Mouse (Mus musculus) stomach, postnatal 0 days (tissue): ENCODE measurements around the gene Cactin. TPM values are rescaled to one million over a fixed set of nuclear protein-coding genes. Genes with fewer than 3 reads are reported as not detected.

Source experiments
- ATAC-seq: fragments of 200-750 bp; cut with Nextera tagmentation; 2 replicates; pipeline ENCODE4 v1.8.0; 2017; ENCODE audit not compliant: low FRiP score, low TSS enrichment
- DNase-seq: peaks from one replicate; pipeline ENCODE4 v3.0.0-alpha.2; 2016; ENCODE audit warnings: low spot score
- H3K27ac ChIP-seq: fragments of 300-500 bp; sonication (generic); replicated peaks from 2 replicates; pipeline ENCODE4 v1.5.1; 2014; ENCODE audit warnings: mild to moderate bottlenecking, control low read depth
- H3K27me3 ChIP-seq: fragments of 300-500 bp; sonication (generic); 2 replicates; pipeline ENCODE4 v1.6.1; 2014; ENCODE audit warnings: low read length; ENCODE audit not compliant: control insufficient read depth, insufficient read depth
- H3K36me3 ChIP-seq: fragments of 300-500 bp; sonication (generic); 2 replicates; pipeline ENCODE4 v1.6.1; 2014; ENCODE audit warnings: low read length, mixed read lengths; ENCODE audit not compliant: control insufficient read depth, insufficient read depth
- H3K4me1 ChIP-seq: fragments of 300-500 bp; sonication (generic); replicated peaks from 2 replicates; pipeline ENCODE4 v1.6.1; 2014; ENCODE audit warnings: antibody characterized with exemption; ENCODE audit not compliant: control insufficient read depth, insufficient read depth
- H3K4me2 ChIP-seq: fragments of 300-500 bp; sonication (generic); replicated peaks from 2 replicates; pipeline ENCODE4 v1.6.1; 2014; ENCODE audit warnings: low read depth, mild to moderate bottlenecking, control low read depth, moderate library complexity
- H3K4me3 ChIP-seq: fragments of 300-500 bp; sonication (generic); 2 replicates; pipeline ENCODE4 v1.5.1; 2014; ENCODE audit warnings: low read depth, low read length, control low read depth
- H3K9ac ChIP-seq: fragments of 300-500 bp; sonication (generic); 2 replicates; pipeline ENCODE4 v1.6.1; 2014; ENCODE audit warnings: mild to moderate bottlenecking, low read length, control low read depth, mixed read lengths
- H3K9me3 ChIP-seq: fragments of 300-500 bp; sonication (generic); 2 replicates; pipeline ENCODE4 v1.6.1; 2016; ENCODE audit warnings: low read length; ENCODE audit not compliant: control insufficient read depth
- CTCF ChIP-seq: IDR thresholded peaks from 2 replicates; pipeline ENCODE4 v1.5.1; 2016; ENCODE audit warnings: antibody characterized with exemption, low read depth, mild to moderate bottlenecking, moderate library complexity
- EP300 ChIP-seq: optimal IDR thresholded peaks from 2 replicates; pipeline ENCODE3; 2016; ENCODE audit warnings: antibody characterized with exemption
- WGBS: fragments of 180-500 bp; shearing (Covaris S2); extraction: QIAGEN DNeasy Blood & Tissue Kit; methylation state at CpG from one replicate; pipeline ENCODE4 v1.1.7; 2014; 5-methylcytosine and 5-hydroxymethylcytosine counted together
- polyA plus RNA-seq: library from polyadenylated mRNA; unstranded; fragments of >200 nt; fragmentation: Nextera tagmentation; extraction: Ambion mirVana; gene quantifications from 2 replicates; pipeline ENCODE4 v1.2.1, GENCODE M21; 2015

Cactin gene
- polyA plus RNA-seq, 1 experiment from 2014 or later: 16.2 TPM

- no peaks in the 10 kb centered on the region for H3K9me3 ChIP-seq
- H3K4me2 ChIP-seq: peak overlapping the region; percentile 54
- peaks cover 7% of the 10 kb centered on the region; the same call in 1 of the 2 replicates for H3K4me1 ChIP-seq
- peak; percentile 19; the same call in 1 of the 2 replicates for ATAC-seq
- 39% methylated on average over 14 of the region's 14 CpGs for WGBS
- peak overlapping the region; percentile 94 for H3K27ac ChIP-seq
- H3K9ac ChIP-seq: peak overlapping the region; percentile 67; the same call in 1 of the 2 replicates
- peak overlapping the region; percentile 45; the same call in 1 of the 2 replicates for H3K4me3 ChIP-seq
- TF ChIP-seq EP300 (no peak), CTCF (no peak)
- H3K27me3 ChIP-seq: no peaks in the 10 kb centered on the region
- DNase-seq: peak; percentile 89
- no peaks in the 10 kb centered on the region for H3K36me3 ChIP-seq
Observed at GRCm38 (mm10) chr10:81289811-81290210, 31.1 kb upstream of the Cactin start.

DNA sequence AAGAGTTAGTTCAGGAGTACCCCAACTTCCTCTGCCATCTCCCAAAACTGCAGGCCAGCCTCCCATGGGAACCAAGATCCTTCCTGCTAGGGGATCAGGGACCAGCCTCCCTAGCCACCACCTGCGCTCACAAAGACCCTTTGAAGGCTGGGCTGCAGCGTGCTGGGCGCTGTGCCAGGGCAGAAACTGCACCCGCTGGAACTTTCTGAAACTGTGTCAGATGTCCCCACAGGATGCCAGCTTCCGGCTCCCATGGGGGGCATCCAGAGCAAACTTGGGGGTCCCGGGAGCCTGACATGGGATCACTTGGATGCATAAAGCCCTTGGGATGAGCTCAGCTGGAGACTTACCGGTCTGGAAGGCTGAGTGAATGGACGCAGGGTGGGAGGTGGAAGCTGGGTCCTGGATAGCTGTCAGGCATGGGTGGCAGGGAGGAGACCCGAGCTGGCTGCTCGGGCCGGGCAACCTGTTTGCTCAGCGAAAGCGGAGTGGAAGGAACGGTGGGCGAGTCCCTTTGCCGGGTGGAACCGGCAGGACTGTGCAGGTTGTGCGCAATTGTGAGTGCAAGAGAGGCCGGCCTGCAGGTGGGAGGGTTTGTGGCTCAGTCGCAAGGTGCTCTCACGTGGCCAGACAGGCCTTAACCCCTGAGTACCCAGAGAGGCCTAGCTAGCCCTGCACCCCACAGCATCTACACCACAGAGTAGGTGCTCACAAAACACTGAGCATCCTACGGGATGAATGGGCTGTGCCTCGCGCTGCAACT, 30.0 kb upstream of the Cactin start:
- peak overlapping the region; percentile 67 for H3K9ac ChIP-seq
- no peaks in the 10 kb centered on the region for H3K9me3 ChIP-seq
- no peaks in the 10 kb centered on the region for H3K27me3 ChIP-seq
- peak overlapping the region; percentile 45 for H3K4me3 ChIP-seq
- TF ChIP-seq EP300 (no peak), CTCF (no peak)
- 22% methylated on average over 24 of the region's 24 CpGs for WGBS
- H3K36me3 ChIP-seq: no peaks in the 10 kb centered on the region
- DNase-seq (peak; percentile 89), ATAC-seq (peak; percentile 37)
- H3K4me2 ChIP-seq: peak overlapping the region; percentile 54
- peaks cover 7% of the 10 kb centered on the region for H3K4me1 ChIP-seq
- peak overlapping the region; percentile 94 for H3K27ac ChIP-seq

DNA sequence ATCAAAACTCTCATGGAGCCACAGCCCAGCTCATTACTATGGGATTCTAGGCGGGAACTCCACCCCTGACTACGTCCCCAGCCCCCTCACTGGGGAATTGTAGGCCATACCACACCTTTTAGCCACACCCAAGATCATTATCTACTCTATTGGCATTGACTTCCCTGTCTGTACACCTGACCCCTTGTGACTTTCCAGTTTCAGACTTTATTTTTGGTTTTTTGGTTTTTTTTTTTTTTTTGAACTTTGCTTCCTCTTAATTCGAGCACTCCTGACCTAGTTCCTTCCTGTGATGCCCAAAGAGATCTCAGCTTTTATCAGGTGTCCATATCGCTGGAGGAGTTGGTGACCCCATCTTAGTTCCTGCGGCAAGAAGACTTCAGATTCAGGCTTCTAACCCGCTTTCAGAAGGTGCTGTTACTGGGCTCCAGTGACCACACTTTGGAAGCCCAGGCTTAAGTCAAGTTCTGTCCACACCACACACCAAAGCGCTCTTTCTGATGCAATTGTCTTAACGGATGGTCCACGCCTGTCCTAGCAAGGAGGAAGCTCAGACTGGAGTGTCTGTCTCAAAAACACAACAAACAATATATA, 29.3 kb upstream of the Cactin start, which contains the start of gene Tjp3:
TSS of gene Tjp3 (minus strand) at position 71 of the 594 bp plus-strand sequence.
- Histone ChIP-seq H3K9ac (peak within 1 kb of the TSS; percentile 67), H3K4me1 (peaks cover 7% of the 10 kb centered on the region), H3K36me3 (no peaks in the 10 kb centered on the region), H3K27me3 (no peaks in the 10 kb centered on the region), H3K4me2 (peak within 1 kb of the TSS; percentile 54), H3K9me3 (no peaks in the 10 kb centered on the region), H3K4me3 (peak within 1 kb of the TSS; percentile 45), H3K27ac (peak within 1 kb of the TSS; percentile 94)
- TF ChIP-seq CTCF (no peak), EP300 (no peak)
- no peak for ATAC-seq
- WGBS: 55% methylated on average over 9 of the region's 9 CpGs
- no peak for DNase-seq

DNA sequence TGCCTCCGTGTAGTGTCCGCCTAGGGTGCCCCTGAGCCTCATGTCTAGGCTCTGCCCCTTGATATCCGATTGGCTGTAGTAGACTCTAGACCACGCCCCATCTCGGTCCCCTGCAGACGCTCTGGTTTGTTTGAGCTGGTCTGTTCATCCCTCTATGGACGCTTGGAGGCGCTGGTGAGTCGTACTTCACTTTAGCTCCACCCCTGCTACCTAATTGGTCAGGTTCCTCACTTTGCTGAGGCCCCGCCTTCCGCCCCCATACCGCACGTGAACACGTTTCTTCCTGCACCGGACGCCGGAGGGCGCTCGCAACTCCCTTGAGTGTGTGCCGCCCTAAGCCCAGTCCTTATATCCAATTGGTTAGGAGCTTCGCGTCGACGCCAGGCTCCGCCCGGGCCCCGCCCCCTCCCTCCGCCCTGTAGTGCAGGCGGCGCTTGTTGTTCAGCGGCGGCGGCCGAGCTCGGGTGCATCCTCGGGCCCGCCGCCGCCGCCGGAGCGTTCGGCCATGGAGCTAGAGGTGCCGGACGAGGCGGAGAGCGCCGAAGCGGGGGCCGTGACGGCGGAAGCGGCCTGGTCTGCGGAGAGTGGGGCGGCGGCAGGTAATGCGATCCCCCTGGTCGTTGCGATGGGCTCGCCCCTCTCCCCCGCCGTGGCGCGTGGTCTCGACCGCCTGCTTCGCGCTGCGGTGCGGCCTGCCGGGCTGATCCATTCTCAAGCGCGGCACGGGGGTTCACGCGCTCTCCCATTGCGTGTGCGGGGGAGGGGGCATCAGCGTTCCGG, 28.2 kb upstream of the Cactin start, which contains the start of gene Pip5k1c:
TSS of gene Pip5k1c (plus strand) at position 410 of the 780 bp plus-strand sequence.
- Histone ChIP-seq H3K27ac (peak within 1 kb of the TSS; percentile 94), H3K4me2 (peak within 1 kb of the TSS; percentile 93), H3K4me3 (peak within 1 kb of the TSS; percentile 73), H3K27me3 (no peaks in the 10 kb centered on the region), H3K4me1 (peaks cover 7% of the 10 kb centered on the region), H3K9me3 (no peaks in the 10 kb centered on the region), H3K36me3 (no peaks in the 10 kb centered on the region), H3K9ac (peak within 1 kb of the TSS; percentile 86)
- ATAC-seq: peak; percentile 92
- WGBS: under 1% methylated on average over 50 of the region's 80 CpGs
- TF ChIP-seq EP300 (no peak), CTCF (peak; percentile 92)
- DNase-seq: peak; percentile 100

DNA sequence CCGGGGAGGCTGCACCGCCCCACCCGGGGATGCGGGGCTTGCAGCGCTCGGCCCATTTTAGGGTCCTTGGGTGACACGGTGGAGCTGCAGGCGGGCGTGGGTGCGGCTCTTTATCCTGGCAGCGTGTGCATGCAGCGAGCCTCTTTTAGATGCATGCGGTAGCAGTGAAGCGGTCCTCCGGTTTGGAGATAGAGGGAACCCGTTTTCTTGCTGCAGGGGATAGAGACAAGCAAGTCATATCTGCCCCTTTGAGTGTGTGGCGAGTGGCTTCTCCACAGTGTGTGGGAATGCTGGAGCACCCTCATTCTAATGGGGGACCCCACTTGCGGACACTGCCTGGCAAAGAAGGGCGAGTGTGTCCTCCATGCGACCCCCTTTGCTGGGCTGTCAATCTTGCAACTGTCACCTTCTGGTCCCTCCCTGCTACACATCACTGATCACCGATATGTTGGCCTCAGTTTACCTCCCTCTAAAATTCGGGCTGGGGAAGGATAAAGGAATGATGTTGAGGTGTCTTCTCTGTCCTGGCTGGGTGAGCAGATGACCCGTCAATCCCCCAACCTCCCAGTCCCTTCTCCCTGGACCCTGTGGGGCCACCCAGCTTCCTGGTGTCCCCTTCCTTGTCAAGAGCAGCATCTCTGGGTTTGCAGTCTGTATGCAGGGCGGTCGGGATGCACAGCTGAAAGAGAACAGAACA, 27.4 kb upstream of the Cactin start:
- Histone ChIP-seq H3K4me3 (peak overlapping the region; percentile 73), H3K4me1 (peaks cover 7% of the 10 kb centered on the region), H3K9ac (peak overlapping the region; percentile 86), H3K36me3 (no peaks in the 10 kb centered on the region), H3K4me2 (peak overlapping the region; percentile 93), H3K27ac (peak overlapping the region; percentile 94), H3K9me3 (no peaks in the 10 kb centered on the region), H3K27me3 (no peaks in the 10 kb centered on the region)
- TF ChIP-seq CTCF: no peak
- no peak for TF ChIP-seq EP300
- DNase-seq (no peak), ATAC-seq (no peak)
- 1% methylated on average over 23 of the region's 25 CpGs for WGBS
